Mouse (Mus musculus): Measurements from ENCODE around the gene Kansl1l.
A peak's percentile ranks its signal among the peaks of the same experiment; 100 is the strongest.

Gene Kansl1l

DNA sequence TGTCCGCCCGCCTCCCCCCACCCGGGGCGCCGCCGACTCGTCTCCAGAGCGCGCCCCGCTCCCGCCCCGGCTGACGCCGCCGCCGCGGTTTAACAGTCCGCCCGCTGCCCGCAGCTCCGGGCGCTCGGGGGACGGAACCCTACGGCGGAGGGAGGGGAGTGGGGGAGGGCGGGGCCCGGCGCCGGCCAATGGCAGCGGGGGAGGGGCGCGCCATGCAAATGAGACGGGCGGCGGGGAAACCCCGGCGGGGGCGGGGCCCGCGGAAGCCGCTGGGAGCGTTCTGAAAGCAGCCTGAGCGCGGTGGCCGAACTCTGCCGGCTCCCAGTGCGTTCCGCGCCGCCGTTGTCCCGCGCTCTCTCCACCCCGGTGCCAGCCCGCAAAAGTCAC, at the start of gene Kansl1l:
Kansl1l (minus strand) TSS at position 110 of the 387 bp plus-strand sequence.
- no peak for TF ChIP-seq GATA4 (IDR thresholded peaks at IDR 0.05; ENCODE audit: insufficient replicate concordance, low read length)

- no peak for TF ChIP-seq GATA4 (IDR thresholded peaks at IDR 0.05; ENCODE audit: insufficient replicate concordance, low read length)
Measured at GRCm38 (mm10) chr1:66865633-66866032, 48.3 kb upstream of the Kansl1l start.

DNA sequence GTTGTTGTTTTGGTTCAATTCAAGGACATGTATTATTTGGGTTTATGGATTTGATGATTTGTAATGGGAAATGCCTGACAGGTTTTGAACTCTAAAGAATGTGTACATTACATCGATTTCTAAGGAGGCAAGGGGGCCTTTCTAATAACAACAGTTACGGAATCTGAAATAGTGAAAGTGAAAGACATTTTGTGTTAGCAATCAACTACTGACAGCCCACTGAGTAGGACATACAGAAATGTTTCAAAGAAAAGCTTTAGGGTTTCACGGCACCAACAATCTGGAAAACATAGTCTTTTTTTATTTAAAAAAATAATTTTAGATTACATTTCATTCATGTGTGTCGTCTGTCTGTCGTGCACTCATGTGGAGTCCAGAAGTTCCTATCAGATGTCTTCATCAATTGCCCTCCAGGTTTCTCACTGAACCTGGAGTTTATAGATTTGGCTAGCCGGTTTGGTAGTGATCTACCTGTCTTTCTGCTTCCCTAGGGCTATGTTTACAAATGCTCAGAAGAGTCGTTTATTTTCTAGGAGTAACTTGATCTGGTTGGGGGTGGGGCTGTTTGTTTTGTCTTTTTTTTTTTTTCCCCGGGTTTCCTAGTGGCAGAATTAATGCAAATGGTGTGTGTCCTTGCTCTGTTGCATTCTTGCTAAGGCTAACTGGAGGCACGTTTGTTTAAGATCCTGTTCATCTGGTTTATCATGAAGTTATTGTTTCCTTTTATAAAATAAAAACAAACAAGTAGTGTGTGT, 46.6 kb upstream of the Kansl1l start:
- TF ChIP-seq GATA4 (IDR thresholded peaks at IDR 0.05; ENCODE audit: insufficient replicate concordance, low read length) = no peak

GRCm38 (mm10) chr1:66862712-66863511, 45.5 kb upstream of the Kansl1l start, which contains the start of gene Acadl:
Gene Acadl, minus strand, starts transcription at chr1:66863277.
- peak; percentile 75; the same call in 1 of the 2 replicates for TF ChIP-seq GATA4 (IDR thresholded peaks at IDR 0.05; ENCODE audit: insufficient replicate concordance, low read length)

- TF ChIP-seq GATA4 (IDR thresholded peaks at IDR 0.05; ENCODE audit: insufficient replicate concordance, low read length) = no peak; the same call in 1 of the 2 replicates
Measured at GRCm38 (mm10) chr1:66861764-66862672, 44.7 kb upstream of the Kansl1l start.

- TF ChIP-seq GATA4 (IDR thresholded peaks at IDR 0.05; ENCODE audit: insufficient replicate concordance, low read length) = no peak
Measured at GRCm38 (mm10) chr1:66847506-66847905, 30.1 kb upstream of the Kansl1l start.

DNA sequence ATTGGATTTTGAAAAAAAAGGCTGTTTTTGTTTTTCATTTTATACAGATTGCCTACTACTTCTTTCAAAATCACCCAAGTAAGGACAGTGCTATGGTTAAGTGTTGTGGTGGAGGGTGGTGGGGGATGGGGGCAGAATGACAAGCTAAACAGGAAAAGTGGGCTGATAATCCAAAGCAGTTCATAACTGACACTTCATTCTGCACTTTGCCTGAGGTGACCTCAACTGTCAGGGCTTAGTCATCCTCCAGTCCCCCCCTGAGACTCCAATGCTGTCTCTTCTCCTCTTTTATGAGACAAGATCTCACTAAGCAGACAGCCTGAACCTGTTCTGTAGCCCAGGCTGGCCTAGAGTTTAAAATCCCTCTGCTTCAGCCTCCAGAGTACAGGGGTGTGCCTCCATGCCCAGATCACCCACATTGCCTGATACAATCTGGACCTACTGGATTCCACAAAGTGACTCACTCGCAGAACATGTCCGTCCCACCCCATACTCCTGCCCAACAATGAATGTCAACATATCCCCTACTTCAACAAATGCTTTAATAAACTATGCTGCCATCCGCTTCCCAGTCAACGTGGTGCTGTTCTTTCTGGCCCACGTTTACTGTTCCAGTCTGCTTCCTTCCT, 28.4 kb upstream of the Kansl1l start:
- no peak for TF ChIP-seq GATA4 (IDR thresholded peaks at IDR 0.05; ENCODE audit: insufficient replicate concordance, low read length)

DNA sequence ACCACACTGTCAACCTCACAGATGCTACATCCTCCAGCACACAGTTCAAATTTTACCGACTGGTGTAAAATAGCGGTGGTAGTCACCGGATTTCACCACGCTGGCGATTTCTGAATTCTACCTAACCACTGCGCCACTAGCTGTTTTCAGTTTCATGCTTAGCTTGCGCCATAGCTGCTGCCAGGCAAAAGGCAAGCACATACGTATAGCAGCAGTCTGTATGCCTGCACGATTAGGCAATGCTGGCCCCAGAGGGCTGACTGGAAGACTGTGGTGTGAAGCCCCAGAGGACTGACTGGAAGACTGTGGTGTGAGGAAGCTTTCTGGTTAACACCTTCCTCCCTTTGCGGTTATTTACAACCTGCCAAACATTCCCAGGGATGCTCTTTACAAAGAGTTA, 24.6 kb upstream of the Kansl1l start:
- no peak for TF ChIP-seq GATA4 (IDR thresholded peaks at IDR 0.05; ENCODE audit: insufficient replicate concordance, low read length)

- no peak for TF ChIP-seq GATA4 (IDR thresholded peaks at IDR 0.05; ENCODE audit: insufficient replicate concordance, low read length)
Measured at GRCm38 (mm10) chr1:66841510-66841909, 24.1 kb upstream of the Kansl1l start.

GRCm38 (mm10) chr1:66839755-66840438, 22.5 kb upstream of the Kansl1l start:
- TF ChIP-seq GATA4 (IDR thresholded peaks at IDR 0.05; ENCODE audit: insufficient replicate concordance, low read length) = no peak

DNA sequence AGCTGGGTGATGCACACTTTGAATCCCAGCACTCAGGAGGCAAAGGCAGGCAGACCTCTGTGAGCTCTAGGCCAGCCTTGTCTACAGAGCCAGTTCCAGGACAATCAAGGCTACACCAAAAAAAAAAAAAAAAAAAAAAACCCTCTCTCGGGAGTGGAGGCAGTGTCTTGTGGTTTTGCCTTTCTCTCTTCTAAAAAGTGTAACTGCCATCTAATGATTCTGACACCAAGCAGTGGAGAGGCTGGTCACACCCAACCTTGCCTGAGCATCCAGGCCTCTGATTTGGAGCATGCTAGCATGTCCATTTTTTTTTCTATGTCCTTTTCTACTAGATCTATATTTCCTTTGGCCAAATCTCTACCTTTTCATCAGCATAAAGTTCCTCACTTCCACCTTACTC, 21.8 kb upstream of the Kansl1l start:
- no peak for TF ChIP-seq GATA4 (IDR thresholded peaks at IDR 0.05; ENCODE audit: insufficient replicate concordance, low read length)

DNA sequence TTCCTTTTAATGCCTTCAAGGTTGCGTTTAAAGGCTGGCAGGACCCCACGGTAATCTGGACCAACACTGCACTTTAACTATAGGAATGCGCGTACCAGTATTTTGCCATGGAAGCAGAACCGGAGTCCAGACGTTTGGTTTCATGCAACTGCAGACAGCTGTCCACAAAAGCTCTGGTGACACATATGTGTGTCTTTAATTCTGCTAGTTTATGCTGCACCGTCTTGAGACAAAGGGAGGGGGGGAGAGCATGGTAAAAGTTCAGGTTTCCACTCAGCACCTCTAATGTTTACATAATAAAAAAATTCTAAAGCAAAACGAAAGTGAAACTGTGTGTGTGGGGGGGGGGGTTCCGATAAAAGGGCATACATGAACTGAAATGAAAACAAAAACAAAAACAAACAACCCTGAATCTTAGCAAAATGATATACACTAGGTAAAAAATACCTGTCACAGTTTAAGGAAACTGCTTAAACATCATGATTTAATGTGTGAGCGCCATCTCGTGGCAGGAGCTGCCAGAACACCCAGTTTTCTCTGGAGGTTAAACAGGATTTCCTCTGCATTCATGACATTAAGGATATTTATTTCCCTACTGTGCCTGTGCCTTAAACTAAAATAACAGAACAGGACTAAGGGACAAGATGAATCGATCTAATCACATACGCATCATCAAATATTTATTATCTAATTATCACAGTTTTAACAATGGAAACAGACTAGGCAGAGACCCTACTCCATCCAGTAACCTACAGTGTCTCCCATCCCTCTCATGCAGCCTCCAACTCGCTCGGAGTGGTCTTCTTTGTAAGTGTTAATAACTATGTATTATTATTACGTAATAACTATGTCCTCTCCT, 21.1 kb upstream of the Kansl1l start:
- no peak for TF ChIP-seq GATA4 (IDR thresholded peaks at IDR 0.05; ENCODE audit: insufficient replicate concordance, low read length)

DNA sequence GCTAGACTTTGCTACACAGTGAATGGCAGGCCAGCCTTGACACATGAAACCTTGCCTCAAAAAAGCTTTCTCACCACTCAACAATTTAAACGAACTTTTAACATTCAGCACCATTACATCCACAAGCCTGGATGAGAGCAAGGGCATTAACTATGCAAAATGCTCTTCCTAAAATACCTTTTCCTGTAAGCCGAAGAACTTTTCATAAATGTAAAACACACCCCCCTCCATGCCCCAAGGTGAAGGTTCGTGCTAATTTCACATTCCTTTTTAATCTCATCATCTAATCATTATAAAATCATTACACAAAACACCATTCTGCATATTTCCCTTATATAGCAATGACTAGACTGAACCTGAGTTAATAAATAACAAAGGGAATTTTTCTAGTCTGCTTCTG, 19.8 kb upstream of the Kansl1l start:
- TF ChIP-seq GATA4 (IDR thresholded peaks at IDR 0.05; ENCODE audit: insufficient replicate concordance, low read length) = no peak

Data from liver, adult (tissue).